Mouse (Mus musculus) inflammation-experienced regulatory T-cells, adult 6 months (primary cell): ENCODE measurements around the gene Pip5kl1. TPM values are rescaled to one million over a fixed set of nuclear protein-coding genes. Genes with fewer than 3 reads are reported as not detected.

Source experiments
- ATAC-seq: one replicate; pipeline ENCODE4 v1.8.0; 2017
- polyA plus RNA-seq, 3 experiments: library from polyadenylated mRNA; unstranded; fragments of 100-300 nt; shearing (Covaris generic); gene quantifications; one replicate each; pipeline ENCODE4 v1.2.1; 2017

Pip5kl1 gene
- polyA plus RNA-seq: not detected

DNA sequence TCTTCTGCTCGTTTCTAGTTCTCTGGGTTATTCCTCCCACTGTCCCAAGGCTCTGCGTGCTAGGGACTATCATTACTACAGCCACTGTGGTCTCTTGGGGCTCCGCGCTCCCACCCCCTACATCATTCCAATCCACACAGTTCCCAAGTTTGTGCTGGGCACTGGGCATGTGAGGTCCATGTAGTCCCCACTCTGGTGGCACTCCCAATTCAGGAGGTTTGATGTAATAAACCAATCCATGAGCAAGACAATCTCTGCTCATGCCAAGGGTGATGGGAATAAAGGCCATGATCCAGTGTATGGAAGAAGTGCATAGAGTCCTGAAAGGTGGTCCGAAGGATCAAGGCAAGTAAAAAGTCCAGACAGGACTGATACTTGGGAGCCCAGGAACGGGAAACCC is at the start of gene Pip5kl1:
Gene Pip5kl1, plus strand, starts transcription at position 301 of the 400 bp plus-strand sequence.
- ATAC-seq: no peak

DNA sequence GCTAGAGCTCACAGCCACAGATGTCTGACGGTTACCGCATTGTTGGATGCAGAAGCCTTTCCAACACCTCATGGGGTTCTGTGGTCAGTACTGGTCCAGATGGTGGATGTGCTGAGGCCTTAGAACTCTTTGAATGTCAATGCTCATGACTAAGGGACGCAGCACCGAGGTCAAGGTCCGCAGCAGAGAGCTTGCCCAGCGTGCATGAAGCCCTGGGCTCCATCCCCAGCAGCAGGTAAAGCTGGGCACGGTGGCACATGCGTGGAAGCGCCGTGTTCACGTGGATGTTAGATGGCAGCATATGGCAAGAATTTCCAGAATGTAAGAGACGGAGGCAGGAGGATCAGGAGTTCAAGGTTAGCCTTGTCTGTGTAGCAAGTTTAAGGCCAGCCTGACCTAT is 48.8 kb upstream of the Pip5kl1 start:
- ATAC-seq: no peak

- ATAC-seq: no peak
These were observed 47.1 kb upstream of the Pip5kl1 start for GRCm38 (mm10) chr2:32527468-32527966.

GRCm38 (mm10) chr2:32528326-32528725 is 46.3 kb upstream of the Pip5kl1 start:
- no peak for ATAC-seq

DNA sequence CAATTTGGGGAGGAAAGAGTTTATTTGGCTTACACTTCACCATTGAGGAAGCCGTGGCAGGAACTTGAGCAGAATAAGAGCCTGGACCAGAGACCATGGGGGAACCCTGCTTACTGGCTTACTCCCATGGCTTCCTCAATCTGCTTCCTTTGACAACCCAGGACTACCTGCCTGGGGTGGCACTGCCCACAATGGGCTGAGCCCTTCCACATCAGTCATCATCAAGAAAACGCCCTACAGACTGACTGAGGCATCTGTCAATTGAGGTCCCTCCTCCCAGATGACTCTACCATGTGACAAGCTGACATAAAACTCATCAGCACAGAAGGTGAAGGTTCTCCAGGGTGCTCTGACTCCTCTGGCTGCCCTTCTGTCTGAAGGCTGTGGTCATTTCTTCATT is 44.1 kb upstream of the Pip5kl1 start:
- ATAC-seq: no peak

DNA sequence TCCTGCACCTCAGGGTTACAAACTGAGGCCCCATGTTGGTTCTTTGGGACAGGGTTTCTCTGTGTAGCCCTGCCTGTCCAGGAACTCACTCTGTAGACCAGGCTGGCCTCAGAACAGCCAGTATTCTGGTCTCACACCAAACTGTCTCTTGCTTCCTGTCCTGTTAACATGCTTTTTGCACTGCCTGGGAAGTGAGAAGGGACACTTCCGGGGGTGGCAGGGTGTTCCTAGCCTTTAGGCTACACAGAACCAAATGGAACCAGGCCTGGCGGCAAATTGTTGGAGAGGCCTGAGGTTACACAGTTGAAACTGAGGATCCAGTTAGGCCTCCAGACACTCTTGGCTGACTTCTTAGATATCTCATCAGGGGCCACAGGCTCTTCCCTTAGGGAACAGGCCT is 41.4 kb upstream of the Pip5kl1 start:
- no peak for ATAC-seq

DNA sequence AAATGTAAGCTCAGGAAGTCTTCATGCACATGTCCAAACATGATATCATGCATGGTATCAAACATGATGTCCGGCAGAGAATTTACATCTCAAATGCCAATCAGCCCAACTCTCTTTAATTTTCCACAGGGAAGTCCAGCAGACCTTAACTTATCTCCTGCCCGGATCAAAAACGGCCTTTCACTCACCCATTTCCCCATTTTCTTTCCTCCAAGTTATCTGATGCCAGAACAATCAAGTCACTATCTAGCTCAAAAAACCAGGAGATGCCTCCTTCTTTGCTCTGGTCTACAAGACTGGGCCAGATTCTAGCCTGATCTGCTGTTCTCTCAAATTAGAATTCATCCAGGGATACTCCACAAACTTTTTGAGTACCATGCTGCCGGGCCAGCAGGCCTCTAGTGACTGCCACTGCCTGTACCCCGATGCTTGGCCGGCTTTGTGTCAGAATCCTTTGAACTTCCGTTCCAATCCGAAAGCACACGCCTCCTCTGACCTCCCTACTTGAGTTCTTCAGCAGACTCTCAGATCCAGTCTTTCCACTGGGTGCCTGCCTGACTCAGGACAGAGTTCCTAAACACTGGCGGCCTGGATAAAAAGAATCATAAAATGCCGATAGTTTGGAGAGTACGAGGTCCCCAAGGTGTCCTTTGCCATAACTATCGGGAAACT is 40.4 kb upstream of the Pip5kl1 start:
- no peak for ATAC-seq

GRCm38 (mm10) chr2:32534733-32535471 is 39.7 kb upstream of the Pip5kl1 start, which contains the start of gene Fam102a:
Gene Fam102a, plus strand, starts transcription at chr2:32535332.
- ATAC-seq: peak; percentile 87

GRCm38 (mm10) chr2:32535501-32535991 is 39.1 kb upstream of the Pip5kl1 start:
- ATAC-seq: peak; percentile 69

- ATAC-seq: no peak
These were observed 38.4 kb upstream of the Pip5kl1 start for GRCm38 (mm10) chr2:32536086-32536633.

DNA sequence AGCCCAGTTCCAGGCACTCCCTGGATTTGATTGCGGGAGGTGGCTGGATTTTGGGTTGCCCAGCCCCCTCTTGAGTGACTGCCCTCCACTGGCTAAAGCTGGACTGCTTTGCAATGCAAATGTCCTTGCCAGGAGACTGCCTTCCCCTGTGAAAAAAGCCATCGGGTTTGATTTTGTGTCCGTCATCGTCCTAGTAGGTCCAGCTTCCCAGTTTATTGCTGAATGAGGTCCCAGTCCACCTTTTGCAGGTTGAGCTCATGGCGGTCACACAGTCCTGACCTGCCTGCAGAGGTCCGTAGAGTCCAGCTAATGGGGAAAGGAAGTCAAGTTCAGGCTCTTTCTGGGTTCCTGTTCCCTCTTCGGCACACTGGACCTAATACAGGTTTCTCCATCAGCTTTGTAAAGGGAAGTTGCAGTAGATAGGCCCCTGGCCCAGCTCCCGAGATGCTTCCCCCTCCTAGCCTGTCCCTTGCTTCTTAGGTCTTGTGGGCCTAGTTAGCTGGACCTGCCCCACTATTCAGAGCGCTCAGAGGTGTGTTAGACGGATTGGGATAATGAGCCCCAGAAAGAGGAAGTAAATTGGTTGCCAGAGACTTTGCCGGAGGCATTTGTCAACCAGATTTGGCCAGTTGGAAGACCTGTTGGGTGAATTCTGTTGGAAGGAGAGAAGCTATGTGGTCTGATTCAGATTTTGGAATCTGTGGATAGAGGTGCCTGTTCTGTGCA is 37.8 kb upstream of the Pip5kl1 start:
- no peak for ATAC-seq

- ATAC-seq: no peak
These were observed 37.2 kb upstream of the Pip5kl1 start for GRCm38 (mm10) chr2:32537360-32537905.

- ATAC-seq: no peak
These were observed 36.7 kb upstream of the Pip5kl1 start for GRCm38 (mm10) chr2:32537941-32538340.

DNA sequence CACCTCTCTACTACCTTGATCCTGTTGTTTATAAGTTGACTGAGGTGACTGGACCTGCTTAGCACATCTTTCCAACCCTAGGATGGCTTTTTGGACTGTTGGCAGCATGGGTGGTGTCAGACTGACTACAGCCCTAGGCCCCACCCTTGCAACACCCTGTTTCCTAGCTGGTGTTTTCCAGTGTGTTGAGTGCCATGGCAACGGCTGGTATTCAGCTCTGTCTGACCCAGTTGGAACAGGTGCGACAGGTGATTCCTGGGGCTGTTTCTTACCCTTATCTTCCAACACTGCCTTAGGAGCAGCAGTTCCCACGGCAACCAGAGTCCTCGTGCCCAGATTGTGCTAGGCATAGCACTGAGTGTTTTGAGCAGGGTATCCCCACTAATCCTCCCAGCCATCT is 36.1 kb upstream of the Pip5kl1 start:
- ATAC-seq: no peak

GRCm38 (mm10) chr2:32539452-32539981 is 35.1 kb upstream of the Pip5kl1 start:
- ATAC-seq: no peak

- no peak for ATAC-seq
These were observed 33.2 kb upstream of the Pip5kl1 start for GRCm38 (mm10) chr2:32541333-32541908.

DNA sequence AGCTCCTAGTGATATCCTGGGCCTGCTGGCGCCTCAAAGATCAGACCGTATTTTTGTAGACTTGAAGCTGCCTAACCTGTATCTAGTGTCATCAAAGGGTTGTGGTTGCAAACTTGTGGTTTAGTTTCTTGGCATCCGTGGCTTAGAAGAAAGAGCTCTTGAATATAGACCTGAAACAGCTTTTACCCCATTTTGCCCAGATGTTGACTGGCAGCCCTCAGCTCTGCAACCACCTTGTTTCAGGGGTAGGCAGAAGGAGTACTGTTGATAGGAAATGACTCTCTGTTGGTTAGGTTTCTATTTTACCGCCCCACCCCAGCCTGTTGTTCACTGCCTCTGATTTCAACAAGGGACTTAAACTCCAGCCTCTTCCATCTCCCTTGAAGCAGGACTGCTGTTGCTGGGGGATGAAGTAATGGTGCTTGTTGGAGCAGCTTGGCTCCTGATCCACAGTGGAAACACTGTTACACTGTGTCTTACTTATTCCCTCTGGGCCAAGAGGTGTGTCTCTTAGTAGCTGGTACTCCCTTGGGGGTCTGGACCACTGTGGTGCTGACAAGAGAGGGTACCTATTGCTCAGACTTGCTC is 32.5 kb upstream of the Pip5kl1 start:
- peak; percentile 83 for ATAC-seq

DNA sequence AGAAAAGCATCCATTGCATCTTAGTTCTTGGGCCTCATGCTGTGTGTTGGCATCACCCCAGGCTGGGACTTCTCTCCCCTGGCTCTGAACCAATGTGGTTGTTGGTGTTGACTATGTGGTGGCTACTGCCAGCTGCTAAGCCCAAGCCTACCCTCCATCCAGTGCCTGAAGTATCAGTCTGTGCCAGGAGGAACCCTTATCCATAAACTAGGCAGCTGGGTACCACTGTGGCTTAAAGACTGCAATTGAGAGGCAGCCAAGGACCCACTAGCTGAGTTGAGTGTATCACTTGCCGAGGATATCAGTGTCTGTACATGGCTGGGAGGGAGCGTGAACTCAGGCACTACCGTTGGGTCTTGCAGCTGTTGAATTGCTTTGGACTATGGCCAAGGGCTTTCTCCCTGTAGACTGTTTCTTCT is 31.6 kb upstream of the Pip5kl1 start:
- no peak for ATAC-seq

DNA sequence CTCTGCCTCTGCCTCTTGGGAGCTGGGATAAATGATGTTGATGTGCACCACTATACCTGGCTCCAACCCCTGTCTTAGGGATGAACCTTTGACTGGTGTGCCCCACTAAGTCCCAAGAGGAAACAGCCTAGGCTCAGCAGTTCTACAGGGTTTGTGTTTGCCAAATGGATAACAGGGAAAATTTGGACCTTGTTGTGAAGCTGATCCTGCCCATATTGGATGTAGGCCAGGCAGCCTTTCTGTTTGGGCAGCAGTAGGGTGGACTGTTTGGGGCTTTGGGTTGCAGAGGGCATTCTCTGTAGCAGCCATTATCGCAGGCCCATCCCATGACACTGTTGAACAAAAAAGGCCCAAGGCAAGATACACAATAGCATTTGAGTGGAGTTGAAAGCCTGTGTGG is 27.6 kb upstream of the Pip5kl1 start:
- ATAC-seq: no peak

GRCm38 (mm10) chr2:32547380-32547779 is 27.2 kb upstream of the Pip5kl1 start:
- ATAC-seq: no peak

DNA sequence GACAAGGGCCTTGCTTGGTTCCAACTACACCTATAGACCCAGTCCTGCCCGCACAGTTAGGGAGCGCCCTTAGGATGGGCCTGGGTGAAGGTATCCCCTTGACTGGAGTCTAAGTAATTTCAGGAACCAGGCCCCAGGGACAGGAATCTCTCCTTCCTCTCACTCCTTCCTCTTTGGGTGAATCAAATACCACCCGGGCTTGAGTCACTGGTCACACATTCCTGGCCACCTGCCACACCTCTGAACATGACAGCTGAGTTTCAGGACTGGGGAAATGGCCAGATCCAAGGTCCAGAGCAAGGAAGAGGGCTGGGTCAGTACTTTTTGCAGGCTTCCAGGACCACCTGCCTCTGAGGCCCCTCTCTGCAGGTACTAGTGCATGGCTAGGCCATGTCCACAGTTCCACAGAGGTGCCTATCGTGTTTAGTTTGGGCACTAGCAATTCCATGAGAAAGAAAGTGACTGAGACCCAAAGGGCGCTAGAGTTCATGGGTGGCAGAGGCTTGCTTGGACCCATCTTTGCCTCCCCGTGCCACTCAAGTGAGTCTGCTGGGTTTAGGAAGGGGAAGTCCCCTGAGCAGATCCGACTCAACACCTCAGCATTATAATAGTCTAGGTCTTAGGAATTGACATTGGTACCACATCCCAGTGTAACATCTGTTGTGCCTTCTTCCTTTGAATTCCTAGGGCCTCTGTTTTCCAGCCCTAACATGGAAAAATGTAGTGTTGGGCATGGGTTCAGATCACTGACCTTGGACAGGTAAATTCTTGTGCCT is 26.4 kb upstream of the Pip5kl1 start:
- peak; percentile 65 for ATAC-seq
